Mouse (Mus musculus) embryonic fibroblast, embryonic 13.5 days (primary cell): ENCODE measurements around the gene Prkcg.

Experiments
- CTCF ChIP-seq: IDR thresholded peaks from 2 replicates; pipeline ENCODE4 v1.5.1; 2011; ENCODE audit warnings: mild to moderate bottlenecking, control low read depth, low read length, moderate library complexity, borderline replicate concordance; ENCODE audit not compliant: insufficient read depth
- POLR2A ChIP-seq: IDR thresholded peaks from 2 replicates; pipeline ENCODE4 v1.6.1; 2011; ENCODE audit warnings: low read depth, mild to moderate bottlenecking, control low read depth, low read length, moderate library complexity

DNA sequence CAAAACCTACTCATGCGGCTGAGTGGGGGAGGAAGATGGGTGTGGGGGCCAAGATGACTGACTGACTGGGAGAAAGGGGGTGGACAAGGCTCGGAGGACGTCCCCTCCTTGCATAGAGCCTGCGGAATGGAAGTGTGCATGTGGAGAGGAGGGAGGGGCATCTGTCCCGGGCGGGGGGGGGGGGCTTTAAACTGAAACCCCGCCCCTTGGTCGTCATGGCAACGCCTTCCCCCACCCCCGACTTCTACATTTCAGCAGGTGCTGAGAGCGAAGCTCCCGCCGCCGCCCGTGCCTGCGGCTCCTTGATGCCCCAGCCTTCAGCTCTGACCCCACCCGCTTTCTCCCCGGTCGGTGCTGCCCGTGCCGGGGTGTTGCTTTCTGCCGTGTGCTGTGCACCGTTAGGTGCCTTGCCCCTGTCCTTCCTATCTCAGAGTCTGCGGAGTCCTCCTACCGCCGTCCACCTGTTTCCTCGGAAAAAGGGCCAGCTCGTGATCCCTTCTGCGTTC is 14.3 kb downstream of the Prkcg start:
- no peak; the same call in none of the 2 replicates for TF ChIP-seq POLR2A
- no peak for TF ChIP-seq CTCF
